Mouse (Mus musculus) telencephalon, adult 2 months (tissue): ENCODE measurements around the gene Btbd8.
A peak's percentile ranks its signal among the peaks of the same experiment; 100 is the strongest.

Source experiments
- DNase-seq: peaks from one replicate; pipeline ENCODE4 v3.0.0-alpha.2; 2011; ENCODE audit warnings: low read depth, low spot score

Btbd8 gene

GRCm38 (mm10) chr5:107437464-107438281 is at the start of gene Btbd8:
Gene Btbd8 (plus strand): TSS chr5:107437997.
- peak; percentile 91 for DNase-seq

- DNase-seq = no peak
Observed at GRCm38 (mm10) chr5:107389373-107389772, 48.4 kb upstream of the Btbd8 start.

- no peak for DNase-seq
Observed at GRCm38 (mm10) chr5:107394437-107394836, 43.4 kb upstream of the Btbd8 start.

- DNase-seq = no peak
Observed at GRCm38 (mm10) chr5:107402436-107402835, 35.4 kb upstream of the Btbd8 start, which contains the start of gene Ephx4. Gene Ephx4 (plus strand): TSS chr5:107402736.

GRCm38 (mm10) chr5:107403011-107403946 is 34.5 kb upstream of the Btbd8 start:
- DNase-seq = no peak

GRCm38 (mm10) chr5:107403947-107404684 is 33.7 kb upstream of the Btbd8 start:
- peak; percentile 88 for DNase-seq

GRCm38 (mm10) chr5:107405361-107405760 is 32.4 kb upstream of the Btbd8 start:
- peak; percentile 95 for DNase-seq

- no peak for DNase-seq
Observed at GRCm38 (mm10) chr5:107410305-107410704, 27.5 kb upstream of the Btbd8 start.

GRCm38 (mm10) chr5:107411326-107411725 is 26.5 kb upstream of the Btbd8 start:
- DNase-seq = no peak

GRCm38 (mm10) chr5:107412285-107412684 is 25.5 kb upstream of the Btbd8 start:
- DNase-seq = no peak

GRCm38 (mm10) chr5:107415098-107415497 is 22.7 kb upstream of the Btbd8 start:
- peak; percentile 77 for DNase-seq

GRCm38 (mm10) chr5:107421676-107422075 is 16.1 kb upstream of the Btbd8 start:
- DNase-seq = no peak

GRCm38 (mm10) chr5:107431249-107431648 is 6.5 kb upstream of the Btbd8 start, which contains the start of gene Lpcat2b:
Gene Lpcat2b (plus strand): TSS chr5:107431549.
- DNase-seq = no peak

GRCm38 (mm10) chr5:107434001-107434400 is 3.8 kb upstream of the Btbd8 start:
- peak; percentile 67 for DNase-seq

GRCm38 (mm10) chr5:107436185-107436584 is 1.6 kb upstream of the Btbd8 start:
- DNase-seq = no peak

GRCm38 (mm10) chr5:107436587-107437209 is 1.1 kb upstream of the Btbd8 start:
- no peak for DNase-seq

- no peak for DNase-seq
Observed at GRCm38 (mm10) chr5:107438353-107438752, 556 bp downstream of the Btbd8 start.

GRCm38 (mm10) chr5:107441881-107442280 is 4.1 kb downstream of the Btbd8 start:
- no peak for DNase-seq

GRCm38 (mm10) chr5:107444251-107444650 is 6.5 kb downstream of the Btbd8 start:
- no peak for DNase-seq

- no peak for DNase-seq
Observed at GRCm38 (mm10) chr5:107447977-107448376, 10.2 kb downstream of the Btbd8 start.

- peak; percentile 68 for DNase-seq
Observed at GRCm38 (mm10) chr5:107448784-107449183, 11.0 kb downstream of the Btbd8 start.
